Mouse (Mus musculus): ENCODE measurements around the gene Ankrd55.

GRCm38 (mm10) chr13:112252991-112253620 is 35.1 kb upstream of the Ankrd55 start:
- TF ChIP-seq POLR2A (IDR thresholded peaks at IDR 0.05; ENCODE audit: low read depth, low read length) (no peak), CTCF (IDR thresholded peaks at IDR 0.05; ENCODE audit: extremely low read depth, insufficient read depth, insufficient read length, insufficient replicate concordance) (no peak)

Measured in spleen, adult 2 months (tissue).